Mouse (Mus musculus) thymus, adult 2 months (tissue): ENCODE measurements around the gene Med19.

Source experiments
- CTCF ChIP-seq: fragments of 200-500 bp; IDR thresholded peaks from 2 replicates; pipeline ENCODE4 v1.5.1; 2012; ENCODE audit warnings: mild to moderate bottlenecking, control low read depth, low read length, moderate library complexity, borderline replicate concordance; ENCODE audit not compliant: control insufficient read depth, poor library complexity, insufficient read depth; ENCODE audit errors: extremely low read depth
- POLR2A ChIP-seq: fragments of 200-500 bp; IDR thresholded peaks from 2 replicates; pipeline ENCODE4 v1.6.1; 2012; ENCODE audit warnings: mild to moderate bottlenecking, low read length, control low read depth, moderate library complexity; ENCODE audit not compliant: control insufficient read depth, poor library complexity, insufficient read depth; ENCODE audit errors: extremely low read depth

GRCm38 (mm10) chr2:84737451-84737925 lies 59.3 kb downstream of the Med19 start:
- TF ChIP-seq CTCF (no peak), POLR2A (no peak)
